Mouse (Mus musculus) limb, embryonic 15.5 days (tissue): ENCODE measurements around the gene Necap2. TPM values are rescaled to one million over a fixed set of nuclear protein-coding genes. Genes with fewer than 3 reads are reported as not detected.

Experiments used
- ATAC-seq: fragments of 200-750 bp; cut with Nextera tagmentation; 2 replicates; pipeline ENCODE4 v1.8.0; 2017; ENCODE audit warnings: low read depth, moderate TSS enrichment; ENCODE audit not compliant: insufficient number of reproducible peaks, low FRiP score, low TSS enrichment
- H3K27ac ChIP-seq: fragments of 300-500 bp; sonication (generic); 2 replicates; pipeline ENCODE4 v1.5.1; 2015; ENCODE audit warnings: moderate library complexity, mild to moderate bottlenecking, inconsistent platforms
- H3K27me3 ChIP-seq: fragments of 300-500 bp; sonication (generic); 2 replicates; pipeline ENCODE4 v1.6.1; 2015; ENCODE audit warnings: inconsistent platforms
- H3K36me3 ChIP-seq: fragments of 300-500 bp; sonication (generic); 2 replicates; pipeline ENCODE4 v1.6.1; 2015; ENCODE audit warnings: inconsistent platforms
- H3K4me1 ChIP-seq: fragments of 300-500 bp; sonication (generic); 2 replicates; pipeline ENCODE4 v1.6.1; 2015; ENCODE audit warnings: inconsistent platforms
- H3K4me2 ChIP-seq: fragments of 300-500 bp; sonication (generic); 2 replicates; pipeline ENCODE4 v1.6.1; 2015; ENCODE audit warnings: mild to moderate bottlenecking, inconsistent platforms
- H3K4me3 ChIP-seq: fragments of 300-500 bp; sonication (generic); 2 replicates; pipeline ENCODE4 v1.5.1; 2015; ENCODE audit warnings: mild to moderate bottlenecking, inconsistent platforms
- H3K9ac ChIP-seq: fragments of 300-500 bp; sonication (generic); 2 replicates; pipeline ENCODE4 v1.6.1; 2015; ENCODE audit warnings: inconsistent platforms
- H3K9me3 ChIP-seq: fragments of 300-500 bp; sonication (generic); 2 replicates; pipeline ENCODE4 v1.6.1; 2016; ENCODE audit warnings: inconsistent platforms
- WGBS: fragments of 180-500 bp; shearing (Covaris S2); methylation state at CpG from one replicate; pipeline ENCODE4 v1.1.7; 2015; 5-methylcytosine and 5-hydroxymethylcytosine counted together
- polyA plus RNA-seq: library from polyadenylated mRNA; unstranded; fragments of >200 nt; fragmentation: Nextera tagmentation; extraction: Ambion mirVana; gene quantifications from 2 replicates; pipeline ENCODE4 v1.2.1, GENCODE M21; 2015

Necap2 gene
- polyA plus RNA-seq, 1 experiment from 2014 or later, result 95.8 TPM

GRCm38 (mm10) chr4:141072502-141072901, 5.7 kb downstream of the Necap2 start:
- H3K36me3 ChIP-seq, result peaks cover 75% of the 10 kb centered on the region
- no peak overlapping the region for H3K4me2 ChIP-seq
- WGBS, result 87% methylated on average over 11 of the region's 11 CpGs
- no peak overlapping the region for H3K9ac ChIP-seq
- no peak overlapping the region for H3K4me3 ChIP-seq
- H3K9me3 ChIP-seq, result no peaks in the 10 kb centered on the region
- H3K4me1 ChIP-seq, result peaks cover 22% of the 10 kb centered on the region
- no peaks in the 10 kb centered on the region for H3K27me3 ChIP-seq
- no peak for ATAC-seq
- no peak overlapping the region for H3K27ac ChIP-seq

DNA sequence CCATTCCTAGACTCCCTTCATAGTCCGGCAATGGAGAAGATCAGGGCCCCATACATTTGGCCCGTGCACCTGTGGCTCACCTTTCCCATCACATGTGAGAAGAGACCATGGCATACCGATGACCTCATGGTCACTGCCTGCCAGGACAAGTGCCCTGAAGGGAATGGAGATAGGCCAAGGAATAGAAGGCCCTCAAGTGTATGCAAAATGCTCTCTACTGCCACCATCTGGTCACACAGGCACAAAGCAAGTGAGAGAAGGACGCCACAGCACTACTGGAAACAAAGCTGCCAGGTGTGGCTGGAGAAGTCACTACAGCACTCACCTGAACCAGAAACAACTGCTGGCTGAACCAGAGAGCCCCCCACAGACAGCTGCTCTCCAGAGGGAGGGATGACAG, 8.4 kb downstream of the Necap2 start:
- H3K4me1 ChIP-seq, result peaks cover 16% of the 10 kb centered on the region

GRCm38 (mm10) chr4:141068655-141069054, 9.5 kb downstream of the Necap2 start:
- H3K27ac ChIP-seq, result no peak overlapping the region
- no peak for ATAC-seq
- WGBS, result 88% methylated on average over 8 of the region's 8 CpGs
- H3K4me2 ChIP-seq, result no peak overlapping the region
- H3K27me3 ChIP-seq, result no peaks in the 10 kb centered on the region
- H3K9me3 ChIP-seq, result no peaks in the 10 kb centered on the region
- H3K36me3 ChIP-seq, result peaks cover 83% of the 10 kb centered on the region
- H3K9ac ChIP-seq, result no peak overlapping the region
- peaks cover 11% of the 10 kb centered on the region for H3K4me1 ChIP-seq
- no peak overlapping the region for H3K4me3 ChIP-seq

More for the DNA sequence above, 8.4 kb downstream of the Necap2 start:
- H3K36me3 ChIP-seq, result peaks cover 92% of the 10 kb centered on the region
- H3K27me3 ChIP-seq, result no peaks in the 10 kb centered on the region
- H3K4me2 ChIP-seq, result no peak overlapping the region
- no peak overlapping the region for H3K9ac ChIP-seq
- H3K27ac ChIP-seq, result no peak overlapping the region
- no peak overlapping the region for H3K4me3 ChIP-seq
- no peaks in the 10 kb centered on the region for H3K9me3 ChIP-seq
- ATAC-seq, result no peak
- WGBS, result 56% methylated on average over 4 of the region's 4 CpGs

GRCm38 (mm10) chr4:141067516-141068046, 10.6 kb downstream of the Necap2 start:
- 0 out of 2 replicates have a peak overlapping the region, but pooled peaks have one; percentile 8 for H3K27ac ChIP-seq
- no peaks in the 10 kb centered on the region for H3K27me3 ChIP-seq
- H3K9ac ChIP-seq, result no peak overlapping the region
- H3K9me3 ChIP-seq, result no peaks in the 10 kb centered on the region
- WGBS, result 81% methylated on average over 9 of the region's 9 CpGs
- H3K4me3 ChIP-seq, result no peak overlapping the region
- H3K4me1 ChIP-seq, result peaks cover 10% of the 10 kb centered on the region
- ATAC-seq, result no peak
- no peak overlapping the region for H3K4me2 ChIP-seq
- H3K36me3 ChIP-seq, result peaks cover 72% of the 10 kb centered on the region

- Histone ChIP-seq H3K9me3 (no peaks in the 10 kb centered on the region), H3K9ac (no peak overlapping the region), H3K4me1 (peaks cover 10% of the 10 kb centered on the region), H3K4me3 (no peak overlapping the region), H3K4me2 (no peak overlapping the region), H3K27me3 (no peaks in the 10 kb centered on the region), H3K27ac (peak overlapping the region; percentile 8; the same call in 1 of the 2 replicates), H3K36me3 (peaks cover 66% of the 10 kb centered on the region)
- 66% methylated on average over 12 of the region's 12 CpGs for WGBS
- no peak for ATAC-seq
Measured at GRCm38 (mm10) chr4:141066709-141067515, 11.2 kb downstream of the Necap2 start.

- Histone ChIP-seq H3K4me3 (no peak overlapping the region), H3K27me3 (no peaks in the 10 kb centered on the region), H3K9me3 (no peaks in the 10 kb centered on the region), H3K27ac (no peak overlapping the region), H3K4me2 (no peak overlapping the region), H3K9ac (no peak overlapping the region), H3K4me1 (peaks cover 13% of the 10 kb centered on the region), H3K36me3 (peaks cover 48% of the 10 kb centered on the region)
- WGBS, result 7% methylated on average over 8 of the region's 8 CpGs
- no peak for ATAC-seq
Measured at GRCm38 (mm10) chr4:141065123-141065522, 13.0 kb downstream of the Necap2 start.

DNA sequence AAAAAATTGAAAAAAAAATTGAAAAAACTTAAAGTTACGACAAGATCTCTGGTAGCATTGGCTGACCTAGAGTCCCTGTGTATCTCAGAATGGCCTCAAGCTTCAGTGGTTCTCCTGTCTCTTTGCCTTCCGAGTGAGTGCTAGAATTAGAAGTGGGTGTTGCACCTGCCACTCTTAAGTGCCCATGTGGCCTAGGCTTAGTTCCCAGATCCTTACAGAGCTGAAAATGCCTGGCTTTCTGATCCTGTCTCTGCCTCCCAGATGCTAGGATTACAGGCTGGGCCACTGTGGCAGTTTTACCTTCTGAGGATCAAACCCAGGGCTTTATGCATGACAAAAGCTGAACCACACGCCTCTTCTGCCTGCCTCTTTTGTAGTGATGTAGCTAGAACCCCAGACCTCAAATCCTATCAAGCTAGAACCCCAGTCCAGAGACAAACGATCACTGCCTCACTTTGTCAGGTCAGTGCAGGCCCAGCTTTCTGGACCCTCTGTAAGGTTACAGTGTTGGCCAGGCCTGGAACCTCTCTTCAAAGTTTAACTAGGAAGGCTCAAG, 14.0 kb downstream of the Necap2 start:
- no peak overlapping the region for H3K27ac ChIP-seq
- no peak for ATAC-seq
- 89% methylated on average over 4 of the region's 4 CpGs for WGBS

GRCm38 (mm10) chr4:141060426-141061301, 17.5 kb downstream of the Necap2 start, which contains the start of gene Crocc:
Gene Crocc (minus strand): TSS chr4:141060550.
- Histone ChIP-seq H3K27ac (peak within 1 kb of the TSS; percentile 88), H3K9me3 (no peaks in the 10 kb centered on the region), H3K4me2 (peak within 1 kb of the TSS; percentile 77), H3K36me3 (peaks cover 10% of the 10 kb centered on the region), H3K27me3 (no peaks in the 10 kb centered on the region), H3K4me3 (peak within 1 kb of the TSS; percentile 73), H3K9ac (peak within 1 kb of the TSS; percentile 76), H3K4me1 (peaks cover 12% of the 10 kb centered on the region)
- under 1% methylated on average over 75 of the region's 77 CpGs for WGBS
- peak; percentile 96 for ATAC-seq

More for the DNA sequence above, 14.0 kb downstream of the Necap2 start:
- no peak overlapping the region for H3K4me3 ChIP-seq
- H3K36me3 ChIP-seq, result peaks cover 38% of the 10 kb centered on the region
- H3K4me1 ChIP-seq, result peaks cover 20% of the 10 kb centered on the region
- no peak overlapping the region for H3K4me2 ChIP-seq
- no peak overlapping the region for H3K9ac ChIP-seq
- no peaks in the 10 kb centered on the region for H3K9me3 ChIP-seq
- H3K27me3 ChIP-seq, result no peaks in the 10 kb centered on the region

DNA sequence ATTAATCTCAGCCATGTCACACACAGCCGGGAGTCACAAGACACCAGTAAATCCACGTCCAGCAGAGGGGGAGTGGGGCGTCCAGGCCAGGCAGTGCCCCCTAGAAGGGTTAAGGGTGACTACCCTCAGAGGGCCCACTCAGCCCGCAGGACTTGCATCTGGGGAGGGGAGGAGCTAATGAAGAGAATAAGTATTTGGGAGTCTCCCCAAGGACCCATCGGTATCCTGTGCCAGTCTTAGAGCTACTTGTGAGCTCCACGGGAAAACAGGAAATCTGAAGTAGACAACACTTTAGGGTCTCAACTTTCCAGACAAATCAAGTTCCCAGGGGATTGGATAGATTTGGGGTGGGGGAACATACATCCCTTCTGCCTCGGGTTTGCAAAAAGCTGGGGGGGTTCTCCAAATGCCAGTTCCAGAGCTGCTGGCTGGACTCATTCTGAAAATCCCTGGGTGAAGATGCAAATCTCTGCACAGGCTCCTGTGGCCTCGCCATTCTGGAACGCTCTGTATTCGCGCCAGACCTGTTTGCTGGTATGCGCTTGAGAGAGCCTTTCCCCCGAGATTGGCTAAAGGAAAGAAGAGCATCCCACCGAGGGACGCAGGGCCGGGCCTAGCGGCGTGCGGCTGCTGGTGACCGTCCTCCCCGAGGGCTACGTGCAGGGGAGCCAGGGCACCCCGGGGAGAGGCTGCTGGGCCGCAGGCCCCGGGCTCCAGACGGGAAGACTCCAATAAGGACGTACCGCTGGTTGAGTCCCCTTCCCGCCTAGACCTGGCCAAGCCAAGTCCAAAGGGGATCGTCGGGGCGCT, 18.3 kb downstream of the Necap2 start:
- no peak for ATAC-seq
- Histone ChIP-seq H3K9me3 (no peaks in the 10 kb centered on the region), H3K4me3 (peak overlapping the region; percentile 73), H3K27ac (peak overlapping the region; percentile 87), H3K36me3 (peaks cover 7% of the 10 kb centered on the region), H3K4me1 (peaks cover 12% of the 10 kb centered on the region), H3K27me3 (no peaks in the 10 kb centered on the region), H3K9ac (peak overlapping the region; percentile 76), H3K4me2 (peak overlapping the region; percentile 77)
- 1% methylated on average over 31 of the region's 32 CpGs for WGBS

GRCm38 (mm10) chr4:141058835-141059234, 19.3 kb downstream of the Necap2 start:
- Histone ChIP-seq H3K9me3 (no peaks in the 10 kb centered on the region), H3K4me3 (no peak overlapping the region), H3K9ac (no peak overlapping the region), H3K4me1 (peaks cover 16% of the 10 kb centered on the region), H3K27ac (no peak overlapping the region), H3K36me3 (peaks cover 7% of the 10 kb centered on the region), H3K27me3 (no peaks in the 10 kb centered on the region), H3K4me2 (no peak overlapping the region)
- ATAC-seq, result no peak
- whole genome bisulfite sequencing, result 74% methylated on average over 9 of the region's 9 CpGs

DNA sequence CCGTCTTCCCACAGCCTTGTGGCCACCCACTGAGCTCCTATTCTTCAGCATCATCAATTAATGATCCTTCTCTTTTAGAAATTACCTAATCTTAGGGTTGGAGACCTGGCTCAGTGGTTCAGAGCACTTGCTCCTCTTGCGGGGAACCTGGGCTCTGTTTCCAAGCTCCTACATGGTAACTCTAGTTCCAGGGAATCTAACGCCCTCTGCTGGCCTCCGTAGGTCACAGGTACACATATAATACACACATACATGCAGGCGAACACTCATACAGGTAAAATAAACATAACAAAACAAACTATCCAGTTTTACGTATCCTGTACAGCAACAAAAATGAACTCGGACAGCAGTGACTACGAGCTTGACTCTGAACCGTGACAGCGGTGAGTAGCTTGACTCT, 21.2 kb downstream of the Necap2 start:
- WGBS, result 97% methylated on average over 10 of the region's 10 CpGs
- no peak overlapping the region for H3K27ac ChIP-seq
- H3K9me3 ChIP-seq, result no peaks in the 10 kb centered on the region
- H3K27me3 ChIP-seq, result no peaks in the 10 kb centered on the region
- H3K9ac ChIP-seq, result no peak overlapping the region
- H3K4me2 ChIP-seq, result no peak overlapping the region
- peaks cover 21% of the 10 kb centered on the region for H3K4me1 ChIP-seq
- no peak overlapping the region for H3K4me3 ChIP-seq
- ATAC-seq, result no peak
- H3K36me3 ChIP-seq, result peaks cover 14% of the 10 kb centered on the region
